Mouse (Mus musculus): Measurements from ENCODE around the gene Iqgap1.
"Not testable (repeated sequence)": the region's sequence is repeated elsewhere in the genome, so short reads cannot be mapped to it uniquely, and the experiment has no call there.

The Iqgap1 gene

GRCm38 (mm10) chr7:80773834-80774614 is 51.8 kb downstream of the Iqgap1 start:
- no peak for DNase-seq (ENCODE audit: extremely low read depth, low read depth, low spot score)

GRCm38 (mm10) chr7:80770466-80770865 is 55.3 kb downstream of the Iqgap1 start:
- DNase-seq (ENCODE audit: extremely low read depth, low read depth, low spot score) = no peak

DNA sequence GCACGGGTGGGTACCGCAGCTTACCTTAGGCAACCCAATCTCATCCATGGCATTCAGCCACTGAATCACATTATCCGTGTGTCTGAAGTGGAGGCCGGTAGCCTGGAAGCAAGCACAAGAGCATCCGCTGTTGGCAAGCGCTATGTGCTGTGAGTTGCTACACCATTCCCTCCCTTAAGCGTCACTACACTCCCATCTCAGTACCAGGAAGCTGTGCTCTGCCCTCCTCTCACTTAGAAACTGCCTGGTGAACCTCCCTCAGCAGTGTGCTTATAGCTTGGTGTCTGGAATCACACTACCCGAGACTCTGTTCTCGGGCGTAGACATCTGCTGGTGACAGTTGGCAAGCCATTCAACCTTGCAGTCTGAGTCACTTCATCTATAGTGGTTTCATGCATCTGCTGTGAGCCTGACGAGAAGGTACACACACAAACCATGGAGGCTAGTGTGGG is 58.9 kb downstream of the Iqgap1 start:
- DNase-seq (ENCODE audit: extremely low read depth, low read depth, low spot score) = no peak

DNA sequence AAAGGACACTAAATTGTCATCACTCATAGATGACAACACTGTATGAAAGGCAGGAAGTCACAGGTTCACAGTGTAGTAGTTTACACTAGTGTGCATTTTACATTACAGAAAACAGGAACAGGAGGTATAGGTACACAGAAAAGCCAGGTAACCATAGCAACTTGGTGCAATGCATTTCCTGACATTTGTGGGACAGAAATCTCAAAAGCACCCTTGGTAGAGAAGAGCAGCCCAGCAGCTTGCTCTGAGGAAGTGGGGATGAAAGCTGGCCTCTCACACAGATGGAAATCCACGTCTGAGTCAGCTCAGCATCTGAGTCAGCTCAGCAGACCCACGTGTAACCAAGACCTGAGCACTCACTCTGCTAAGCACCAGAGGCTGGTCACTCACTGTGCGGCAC is 59.7 kb downstream of the Iqgap1 start:
- DNase-seq (ENCODE audit: extremely low read depth, low read depth, low spot score) = no peak

DNA sequence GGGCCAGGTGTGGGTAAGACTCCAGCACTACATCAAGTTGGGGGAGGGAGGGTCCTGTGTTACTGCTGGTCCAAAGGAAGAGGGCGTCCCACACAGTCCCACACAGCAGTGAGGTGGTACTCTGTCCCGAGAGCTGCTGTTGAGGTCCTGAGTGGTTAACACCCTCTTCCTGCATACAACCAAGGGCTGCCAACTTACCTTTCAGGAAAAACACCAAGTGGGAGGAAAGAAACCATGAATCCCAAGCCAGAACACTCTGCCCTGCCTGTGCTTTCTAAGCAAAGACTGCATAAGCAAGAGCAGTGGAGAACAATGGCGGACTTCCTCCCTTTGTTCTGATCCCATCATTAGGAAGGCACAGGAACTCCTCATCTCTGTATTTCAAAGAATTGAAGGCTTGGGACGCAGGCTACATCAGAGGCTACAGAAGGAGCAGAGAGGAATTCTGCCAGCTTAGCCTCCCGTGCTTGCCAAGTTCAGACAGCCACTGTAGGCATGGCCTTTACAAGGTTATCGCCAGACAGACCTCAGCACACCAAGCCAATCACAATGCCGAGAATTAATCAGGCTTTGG is 61.8 kb downstream of the Iqgap1 start:
- no peak for DNase-seq (ENCODE audit: extremely low read depth, low read depth, low spot score)

DNA sequence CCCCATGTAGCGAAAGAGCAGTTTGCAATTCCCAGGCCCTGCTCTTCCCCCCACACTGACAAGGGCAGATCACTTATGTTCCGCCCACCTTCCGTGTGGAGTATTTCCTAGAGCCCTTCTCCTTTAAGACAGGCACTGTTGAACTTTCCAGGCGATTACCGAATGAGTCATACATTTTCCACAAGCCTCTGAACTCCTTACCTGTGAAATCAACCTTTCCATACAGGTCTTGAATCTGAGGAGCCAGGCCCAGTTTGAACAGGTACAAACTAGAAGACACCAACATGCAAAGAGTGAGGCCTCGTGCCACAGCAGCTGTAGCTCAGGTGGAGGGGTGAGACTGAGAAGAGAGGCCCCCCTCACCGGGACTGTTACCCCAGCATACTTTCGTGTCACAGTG is 63.5 kb downstream of the Iqgap1 start:
- DNase-seq (ENCODE audit: extremely low read depth, low read depth, low spot score) = peak; percentile 67

DNA sequence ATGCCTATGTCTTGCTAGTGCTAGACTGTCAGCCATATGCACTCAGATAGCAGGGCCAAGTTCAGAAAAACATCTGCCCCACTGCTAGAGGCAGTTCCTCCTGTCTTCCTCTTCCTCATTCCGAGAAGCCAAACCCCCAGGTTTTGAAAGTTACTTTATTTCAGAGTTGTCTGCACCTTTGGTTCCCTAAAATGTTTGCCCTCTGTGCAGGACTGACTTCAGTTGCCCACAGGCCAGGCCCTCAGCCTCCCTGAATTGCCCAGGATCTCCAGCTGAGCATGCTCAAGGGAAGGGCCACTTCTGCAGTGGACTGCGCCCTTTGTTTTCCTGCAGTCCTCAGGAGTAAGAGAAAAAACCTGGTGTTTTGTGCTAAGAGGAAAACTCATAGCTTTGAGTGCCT is 71.7 kb downstream of the Iqgap1 start:
- DNase-seq (ENCODE audit: extremely low read depth, low read depth, low spot score) = no peak

GRCm38 (mm10) chr7:80753613-80754012 is 72.2 kb downstream of the Iqgap1 start:
- peak; percentile 63 for DNase-seq (ENCODE audit: extremely low read depth, low read depth, low spot score)

DNA sequence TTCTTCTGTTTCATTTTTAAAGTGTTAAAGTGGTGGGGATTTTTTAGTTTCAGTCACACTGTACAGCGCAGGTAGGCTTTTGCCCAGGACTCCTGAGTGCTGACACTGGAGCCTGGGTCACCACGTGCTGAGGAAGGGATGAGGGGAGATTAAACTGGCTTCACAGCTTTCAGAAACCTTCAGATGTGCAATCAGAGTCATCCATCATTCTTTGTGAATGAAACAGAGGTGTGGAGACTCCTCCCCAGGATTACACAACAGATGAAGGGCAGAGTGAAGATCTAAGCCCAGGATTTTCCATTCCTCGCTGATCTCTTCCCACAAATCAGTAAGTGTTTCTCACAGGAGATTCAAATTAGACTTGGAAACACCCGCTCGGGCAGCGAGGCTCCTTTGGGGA is 76.2 kb downstream of the Iqgap1 start:
- DNase-seq (ENCODE audit: extremely low read depth, low read depth, low spot score) = peak; percentile 63

GRCm38 (mm10) chr7:80749109-80749508 is 76.7 kb downstream of the Iqgap1 start:
- DNase-seq (ENCODE audit: extremely low read depth, low read depth, low spot score) = not testable (repeated sequence)

- no peak for DNase-seq (ENCODE audit: extremely low read depth, low read depth, low spot score)
These were observed 78.4 kb downstream of the Iqgap1 start for GRCm38 (mm10) chr7:80747371-80747770.

DNA sequence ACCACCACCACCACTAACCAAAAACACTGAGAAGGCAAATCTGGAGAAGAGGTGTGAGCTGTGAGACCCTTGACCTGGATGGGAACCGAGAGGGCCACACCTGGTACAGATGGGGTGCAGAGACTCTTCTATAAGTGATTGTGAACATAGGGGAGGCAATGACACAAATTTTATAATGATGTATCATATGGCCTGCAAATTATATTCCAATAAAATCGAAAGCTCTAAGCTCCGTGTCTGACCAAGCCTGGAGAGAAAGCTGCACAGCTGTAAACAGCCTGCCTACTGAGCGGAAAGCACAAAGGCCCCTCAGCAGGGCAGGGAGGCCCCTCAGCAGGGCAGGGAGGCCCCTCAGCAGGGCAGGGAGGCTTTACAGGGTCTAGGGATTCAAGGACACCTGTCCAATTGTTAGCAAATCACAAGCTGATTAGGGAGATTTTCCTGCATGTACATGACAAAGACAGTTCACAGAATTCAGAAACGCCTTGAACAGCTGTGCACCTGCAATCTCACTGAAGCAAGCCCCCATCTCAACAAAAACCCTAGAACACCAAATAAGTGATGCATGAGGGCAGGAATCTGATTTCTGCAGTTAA is 79.5 kb downstream of the Iqgap1 start:
- DNase-seq (ENCODE audit: extremely low read depth, low read depth, low spot score) = no peak

DNA sequence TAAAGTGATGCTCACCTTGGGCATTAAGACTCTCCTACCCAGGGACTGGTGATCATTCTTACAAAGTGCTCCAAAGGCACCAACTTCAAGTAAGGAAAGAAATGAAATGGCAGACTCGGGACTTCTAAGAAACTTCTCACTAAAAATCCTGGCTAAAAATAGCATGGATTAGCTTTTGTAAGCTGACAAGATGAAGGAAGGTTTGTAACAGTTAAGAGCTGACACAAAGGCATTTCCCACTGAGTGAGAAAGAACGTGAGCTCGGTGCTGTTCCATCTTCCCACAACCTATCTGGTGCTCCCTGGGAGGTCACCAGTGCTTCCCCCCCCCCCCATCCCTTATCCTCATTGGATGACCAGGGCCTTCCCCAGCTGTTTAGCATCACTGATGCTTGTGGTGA is 80.0 kb downstream of the Iqgap1 start:
- DNase-seq (ENCODE audit: extremely low read depth, low read depth, low spot score) = no peak

DNA sequence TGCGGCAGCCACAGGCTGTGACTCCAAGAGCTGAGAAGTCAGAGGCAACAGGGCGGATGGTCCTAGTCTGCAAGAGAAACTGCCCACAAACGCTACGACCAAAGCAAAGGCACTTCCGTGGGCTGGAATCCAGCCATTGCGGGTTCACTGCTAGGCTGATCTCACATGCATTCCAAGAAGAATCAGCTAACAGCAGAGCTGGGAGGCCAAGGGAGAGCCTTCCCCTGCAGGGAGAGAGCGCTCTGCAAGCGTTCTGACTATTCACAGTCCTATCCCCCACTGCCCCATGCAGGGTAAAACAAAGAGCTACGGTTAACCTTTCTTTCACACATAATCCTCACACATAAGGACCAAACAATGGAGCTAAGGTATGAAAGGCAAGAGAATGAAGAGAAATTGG is 80.5 kb downstream of the Iqgap1 start:
- no peak for DNase-seq (ENCODE audit: extremely low read depth, low read depth, low spot score)

- DNase-seq (ENCODE audit: extremely low read depth, low read depth, low spot score) = peak; percentile 39
These were observed 81.7 kb downstream of the Iqgap1 start for GRCm38 (mm10) chr7:80743920-80744630.

GRCm38 (mm10) chr7:80742671-80743070 is 83.1 kb downstream of the Iqgap1 start:
- no peak for DNase-seq (ENCODE audit: extremely low read depth, low read depth, low spot score)

- no peak for DNase-seq (ENCODE audit: extremely low read depth, low read depth, low spot score)
These were observed 84.8 kb downstream of the Iqgap1 start for GRCm38 (mm10) chr7:80740954-80741353.

GRCm38 (mm10) chr7:80736199-80736598 is 89.6 kb downstream of the Iqgap1 start:
- no peak for DNase-seq (ENCODE audit: extremely low read depth, low read depth, low spot score)

GRCm38 (mm10) chr7:80732986-80733385 is 92.8 kb downstream of the Iqgap1 start:
- no peak for DNase-seq (ENCODE audit: extremely low read depth, low read depth, low spot score)

DNA sequence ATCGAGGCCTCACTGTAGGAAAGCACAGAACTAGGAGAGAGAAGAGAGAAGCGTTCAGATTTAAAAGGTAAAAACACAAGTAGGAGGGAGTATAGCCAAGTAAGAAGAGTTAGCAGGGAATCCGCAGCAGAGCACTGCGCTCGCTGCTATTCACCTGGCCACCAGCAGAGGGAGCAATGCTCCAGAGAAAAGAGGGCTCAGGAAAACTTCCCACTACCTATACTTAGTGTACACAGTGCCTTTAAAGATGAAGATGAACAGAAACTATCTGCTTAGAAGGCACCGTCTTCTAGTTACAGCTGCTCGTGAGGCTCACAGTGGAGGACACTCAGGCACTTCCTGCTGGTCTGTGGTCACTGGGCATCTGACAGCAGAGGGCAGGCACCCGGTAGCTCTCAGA is 96.1 kb downstream of the Iqgap1 start:
- DNase-seq (ENCODE audit: extremely low read depth, low read depth, low spot score) = no peak

- no peak for DNase-seq (ENCODE audit: extremely low read depth, low read depth, low spot score)
These were observed 104.7 kb downstream of the Iqgap1 start for GRCm38 (mm10) chr7:80721041-80721440.

DNA sequence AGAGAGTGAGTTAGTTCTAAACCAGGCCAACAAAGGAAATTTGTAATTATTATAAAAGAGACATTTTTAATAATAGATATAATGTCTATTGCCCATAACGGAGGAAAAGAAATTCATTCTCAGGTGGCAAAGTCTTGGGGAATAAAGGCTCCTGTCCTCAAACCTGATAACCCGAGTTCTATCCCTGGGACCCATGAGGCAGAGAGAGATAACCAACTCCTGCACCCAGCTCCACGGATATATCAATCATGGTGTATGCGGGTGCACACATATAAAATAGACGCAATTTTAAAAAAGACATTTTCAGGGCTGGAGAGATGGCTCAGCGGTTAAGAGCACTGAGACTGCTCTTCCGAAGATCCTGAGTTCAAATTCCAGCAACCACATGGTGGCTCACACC is 106.2 kb downstream of the Iqgap1 start:
- DNase-seq (ENCODE audit: extremely low read depth, low read depth, low spot score) = no peak
